Mouse (Mus musculus): ENCODE measurements around the gene Mdk. TPM values are rescaled to one million over a fixed set of nuclear protein-coding genes. Genes with fewer than 3 reads are reported as not detected.

Mdk gene
- polyA plus RNA-seq, 2 experiments = 1,171 to 1,381 TPM

- no peak for ATAC-seq (ENCODE audit: low FRiP score, low read depth)
- Histone ChIP-seq H3K36me3 (ENCODE audit: control insufficient read depth, insufficient read depth, low read length) (0 out of 2 replicates have a peak, but pooled peaks cover 6% of the 10 kb centered on the region), H3K4me1 (ENCODE audit: control insufficient read depth, insufficient read depth, low read length) (peaks cover 20% of the 10 kb centered on the region), H3K27ac (replicated peaks; ENCODE audit: low read depth, low read length) (no peak overlapping the region), H3K9me3 (ENCODE audit: control insufficient read depth, low read length) (no peaks in the 10 kb centered on the region), H3K27me3 (ENCODE audit: control insufficient read depth, insufficient read depth, low read length) (no peaks in the 10 kb centered on the region), H3K9ac (ENCODE audit: low read depth, low read length, severe bottlenecking) (no peak overlapping the region), H3K4me3 (replicated peaks; ENCODE audit: low read length) (no peak overlapping the region), H3K4me2 (replicated peaks; ENCODE audit: low read depth, low read length, severe bottlenecking) (no peak overlapping the region)
- DNase-seq (ENCODE audit: low spot score) = peak; percentile 66
- 44% methylated on average over 10 of the region's 10 CpGs for WGBS
- no peak for TF ChIP-seq POLR2A (IDR thresholded peaks at IDR 0.05; ENCODE audit: borderline replicate concordance, extremely low read depth, insufficient read depth, insufficient read length)
Observed at GRCm38 (mm10) chr2:91958701-91959457, 26.8 kb upstream of the Mdk start.

- Histone ChIP-seq H3K36me3 (ENCODE audit: control insufficient read depth, insufficient read depth, low read length) (0 out of 2 replicates have a peak, but pooled peaks cover 6% of the 10 kb centered on the region), H3K9me3 (ENCODE audit: control insufficient read depth, low read length) (no peaks in the 10 kb centered on the region), H3K27ac (replicated peaks; ENCODE audit: low read depth, low read length) (no peak overlapping the region), H3K4me3 (replicated peaks; ENCODE audit: low read length) (no peak overlapping the region), H3K4me2 (replicated peaks; ENCODE audit: low read depth, low read length, severe bottlenecking) (no peak overlapping the region), H3K9ac (ENCODE audit: low read depth, low read length, severe bottlenecking) (no peak overlapping the region), H3K4me1 (ENCODE audit: control insufficient read depth, insufficient read depth, low read length) (peaks cover 20% of the 10 kb centered on the region), H3K27me3 (ENCODE audit: control insufficient read depth, insufficient read depth, low read length) (no peaks in the 10 kb centered on the region)
- WGBS = 78% methylated on average over 8 of the region's 8 CpGs
- ATAC-seq (ENCODE audit: low FRiP score, low read depth) = no peak
- no peak for TF ChIP-seq POLR2A (IDR thresholded peaks at IDR 0.05; ENCODE audit: borderline replicate concordance, extremely low read depth, insufficient read depth, insufficient read length)
- no peak for DNase-seq (ENCODE audit: low spot score)
Observed at GRCm38 (mm10) chr2:91958049-91958448, 26.0 kb upstream of the Mdk start.

GRCm38 (mm10) chr2:91957096-91957495, 25.0 kb upstream of the Mdk start:
- Histone ChIP-seq H3K4me3 (replicated peaks; ENCODE audit: low read length) (no peak overlapping the region), H3K36me3 (ENCODE audit: control insufficient read depth, insufficient read depth, low read length) (0 out of 2 replicates have a peak, but pooled peaks cover 6% of the 10 kb centered on the region), H3K27me3 (ENCODE audit: control insufficient read depth, insufficient read depth, low read length) (no peaks in the 10 kb centered on the region), H3K9me3 (ENCODE audit: control insufficient read depth, low read length) (no peaks in the 10 kb centered on the region), H3K4me2 (replicated peaks; ENCODE audit: low read depth, low read length, severe bottlenecking) (no peak overlapping the region), H3K4me1 (ENCODE audit: control insufficient read depth, insufficient read depth, low read length) (peaks cover 13% of the 10 kb centered on the region), H3K9ac (ENCODE audit: low read depth, low read length, severe bottlenecking) (0 out of 2 replicates have a peak overlapping the region, but pooled peaks have one; percentile 9), H3K27ac (replicated peaks; ENCODE audit: low read depth, low read length) (no peak overlapping the region)
- TF ChIP-seq POLR2A (IDR thresholded peaks at IDR 0.05; ENCODE audit: borderline replicate concordance, extremely low read depth, insufficient read depth, insufficient read length) = no peak
- DNase-seq (ENCODE audit: low spot score) (no peak), ATAC-seq (ENCODE audit: low FRiP score, low read depth) (peak; percentile 66; the same call in 1 of the 2 replicates)
- WGBS = 20% methylated on average over 4 of the region's 4 CpGs

- no peak for ATAC-seq (ENCODE audit: low FRiP score, low read depth)
- H3K4me1 ChIP-seq (ENCODE audit: control insufficient read depth, insufficient read depth, low read length) = peaks cover 7% of the 10 kb centered on the region
- WGBS = 74% methylated on average over 6 of the region's 6 CpGs
Observed at GRCm38 (mm10) chr2:91955875-91956274, 23.8 kb upstream of the Mdk start.

GRCm38 (mm10) chr2:91955121-91955591, 23.1 kb upstream of the Mdk start:
- Histone ChIP-seq H3K9ac (ENCODE audit: low read depth, low read length, severe bottlenecking) (no peak overlapping the region), H3K9me3 (ENCODE audit: control insufficient read depth, low read length) (no peaks in the 10 kb centered on the region), H3K4me2 (replicated peaks; ENCODE audit: low read depth, low read length, severe bottlenecking) (no peak overlapping the region), H3K27ac (replicated peaks; ENCODE audit: low read depth, low read length) (no peak overlapping the region), H3K4me3 (replicated peaks; ENCODE audit: low read length) (no peak overlapping the region), H3K36me3 (ENCODE audit: control insufficient read depth, insufficient read depth, low read length) (0 out of 2 replicates have a peak, but pooled peaks cover 2% of the 10 kb centered on the region), H3K4me1 (ENCODE audit: control insufficient read depth, insufficient read depth, low read length) (peaks cover 14% of the 10 kb centered on the region), H3K27me3 (ENCODE audit: control insufficient read depth, insufficient read depth, low read length) (no peaks in the 10 kb centered on the region)
- WGBS = 79% methylated on average over 4 of the region's 4 CpGs
- no peak for ATAC-seq (ENCODE audit: low FRiP score, low read depth)
- DNase-seq (ENCODE audit: low spot score) = no peak
- TF ChIP-seq POLR2A (IDR thresholded peaks at IDR 0.05; ENCODE audit: borderline replicate concordance, extremely low read depth, insufficient read depth, insufficient read length) = no peak

More at GRCm38 (mm10) chr2:91955875-91956274, 23.8 kb upstream of the Mdk start:
- H3K36me3 ChIP-seq (ENCODE audit: control insufficient read depth, insufficient read depth, low read length) = 0 out of 2 replicates have a peak, but pooled peaks cover 6% of the 10 kb centered on the region
- H3K27ac ChIP-seq (replicated peaks; ENCODE audit: low read depth, low read length) = no peak overlapping the region
- no peak overlapping the region for H3K9ac ChIP-seq (ENCODE audit: low read depth, low read length, severe bottlenecking)
- no peaks in the 10 kb centered on the region for H3K27me3 ChIP-seq (ENCODE audit: control insufficient read depth, insufficient read depth, low read length)
- no peak for TF ChIP-seq POLR2A (IDR thresholded peaks at IDR 0.05; ENCODE audit: borderline replicate concordance, extremely low read depth, insufficient read depth, insufficient read length)
- no peak overlapping the region for H3K4me2 ChIP-seq (replicated peaks; ENCODE audit: low read depth, low read length, severe bottlenecking)
- H3K4me3 ChIP-seq (replicated peaks; ENCODE audit: low read length) = no peak overlapping the region
- no peaks in the 10 kb centered on the region for H3K9me3 ChIP-seq (ENCODE audit: control insufficient read depth, low read length)
- no peak for DNase-seq (ENCODE audit: low spot score)
